Mouse (Mus musculus) Muller cell, postnatal 12 days (primary cell): ENCODE data around the gene Lhfpl3.

Experiments
- DNase-seq: peaks from one replicate; pipeline ENCODE4 v3.0.0-alpha.2; 2015; ENCODE audit errors: inconsistent ontology term

The Lhfpl3 gene

GRCm38 (mm10) chr5:23140183-23140921, 394.5 kb downstream of the Lhfpl3 start:
- DNase-seq = peak; percentile 80

GRCm38 (mm10) chr5:23153210-23153609, 407.4 kb downstream of the Lhfpl3 start:
- no peak for DNase-seq

GRCm38 (mm10) chr5:23154439-23154838, 408.6 kb downstream of the Lhfpl3 start:
- no peak for DNase-seq

- no peak for DNase-seq
Observed at GRCm38 (mm10) chr5:23165947-23166350, 420.1 kb downstream of the Lhfpl3 start.

GRCm38 (mm10) chr5:23166658-23167057, 420.8 kb downstream of the Lhfpl3 start:
- no peak for DNase-seq

- DNase-seq = no peak
Observed at GRCm38 (mm10) chr5:23189633-23190032, 443.8 kb downstream of the Lhfpl3 start.

- DNase-seq = peak; percentile 9
Observed at GRCm38 (mm10) chr5:23196879-23197278, 451.0 kb downstream of the Lhfpl3 start.

- no peak for DNase-seq
Observed at GRCm38 (mm10) chr5:23213086-23213485, 467.2 kb downstream of the Lhfpl3 start.

- no peak for DNase-seq
Observed at GRCm38 (mm10) chr5:23214646-23215045, 468.8 kb downstream of the Lhfpl3 start.

GRCm38 (mm10) chr5:23219655-23220054, 473.8 kb downstream of the Lhfpl3 start:
- DNase-seq = no peak

GRCm38 (mm10) chr5:23224759-23225536, 479.1 kb downstream of the Lhfpl3 start:
- DNase-seq = peak; percentile 74

- DNase-seq = peak; percentile 83
Observed at GRCm38 (mm10) chr5:23225621-23226020, 479.8 kb downstream of the Lhfpl3 start.

- DNase-seq = no peak
Observed at GRCm38 (mm10) chr5:23226753-23227152, 480.9 kb downstream of the Lhfpl3 start.

- DNase-seq = no peak
Observed at GRCm38 (mm10) chr5:23246974-23247373, 501.1 kb downstream of the Lhfpl3 start.

- no peak for DNase-seq
Observed at GRCm38 (mm10) chr5:23247784-23248183, 501.9 kb downstream of the Lhfpl3 start.

GRCm38 (mm10) chr5:23248303-23248702, 502.4 kb downstream of the Lhfpl3 start:
- no peak for DNase-seq

- no peak for DNase-seq
Observed at GRCm38 (mm10) chr5:23249896-23250875, 504.3 kb downstream of the Lhfpl3 start.

- DNase-seq = peak; percentile 34
Observed at GRCm38 (mm10) chr5:23251462-23252224, 505.8 kb downstream of the Lhfpl3 start.

GRCm38 (mm10) chr5:23255816-23256418, 510.1 kb downstream of the Lhfpl3 start:
- peak; percentile 80 for DNase-seq

- no peak for DNase-seq
Observed at GRCm38 (mm10) chr5:23273309-23273708, 527.5 kb downstream of the Lhfpl3 start.

- no peak for DNase-seq
Observed at GRCm38 (mm10) chr5:23279364-23279763, 533.5 kb downstream of the Lhfpl3 start.
